Mouse (Mus musculus): ENCODE measurements around the gene Psme1. TPM values are rescaled to one million over a fixed set of nuclear protein-coding genes. Genes with fewer than 3 reads are reported as not detected.

The Psme1 gene
- total RNA-seq, 1 experiment from 2014 or later = 316 TPM

- no peak for DNase-seq
These were observed 7.3 kb upstream of the Psme1 start for GRCm38 (mm10) chr14:55570588-55570987.

DNA sequence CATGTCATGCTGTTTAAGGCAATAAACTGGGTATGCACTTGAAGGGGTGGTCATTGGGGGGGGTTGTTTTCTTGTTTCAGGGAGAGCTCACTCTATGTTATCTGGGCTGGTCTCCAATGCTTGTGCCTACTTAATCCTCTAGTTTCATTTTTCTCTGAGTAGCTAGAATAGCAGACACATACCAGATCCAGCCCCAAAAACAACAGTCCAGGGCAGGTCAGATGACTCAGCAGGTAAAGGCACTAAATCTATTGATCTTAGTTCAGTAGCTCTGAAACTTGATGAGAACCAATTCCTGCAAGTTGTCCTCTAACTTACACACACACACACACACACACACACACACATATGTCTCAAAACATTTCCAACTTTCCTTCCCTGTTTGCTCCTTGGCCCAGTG is 6.2 kb upstream of the Psme1 start:
- no peak for DNase-seq

- DNase-seq = peak; percentile 50
These were observed 2.6 kb upstream of the Psme1 start, which contains the start of gene Fitm1 for GRCm38 (mm10) chr14:55575302-55575701. Gene Fitm1 (plus strand): TSS chr14:55575617.

DNA sequence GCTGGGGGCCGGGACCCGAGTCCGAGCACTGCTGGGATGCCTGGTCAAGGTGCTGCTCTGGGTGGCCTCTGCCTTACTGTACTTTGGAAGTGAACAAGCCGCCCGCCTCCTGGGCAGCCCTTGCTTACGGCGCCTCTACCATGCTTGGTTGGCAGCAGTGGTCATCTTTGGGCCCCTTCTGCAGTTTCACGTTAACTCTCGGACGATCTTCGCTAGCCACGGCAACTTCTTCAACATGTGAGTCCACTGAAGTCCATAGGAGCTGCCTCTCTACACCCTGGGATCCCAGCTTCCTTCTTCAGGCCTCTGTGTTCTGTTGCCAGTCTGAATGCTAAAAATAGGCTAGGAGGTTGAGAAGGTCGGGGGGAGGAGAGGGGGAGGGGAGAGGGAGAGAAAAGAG is 2.2 kb upstream of the Psme1 start:
- DNase-seq = no peak

- DNase-seq = no peak
These were observed 1.5 kb upstream of the Psme1 start for GRCm38 (mm10) chr14:55576376-55576775.

- DNase-seq = peak; percentile 87
These were observed 846 bp downstream of the Psme1 start for GRCm38 (mm10) chr14:55578668-55579269.

DNA sequence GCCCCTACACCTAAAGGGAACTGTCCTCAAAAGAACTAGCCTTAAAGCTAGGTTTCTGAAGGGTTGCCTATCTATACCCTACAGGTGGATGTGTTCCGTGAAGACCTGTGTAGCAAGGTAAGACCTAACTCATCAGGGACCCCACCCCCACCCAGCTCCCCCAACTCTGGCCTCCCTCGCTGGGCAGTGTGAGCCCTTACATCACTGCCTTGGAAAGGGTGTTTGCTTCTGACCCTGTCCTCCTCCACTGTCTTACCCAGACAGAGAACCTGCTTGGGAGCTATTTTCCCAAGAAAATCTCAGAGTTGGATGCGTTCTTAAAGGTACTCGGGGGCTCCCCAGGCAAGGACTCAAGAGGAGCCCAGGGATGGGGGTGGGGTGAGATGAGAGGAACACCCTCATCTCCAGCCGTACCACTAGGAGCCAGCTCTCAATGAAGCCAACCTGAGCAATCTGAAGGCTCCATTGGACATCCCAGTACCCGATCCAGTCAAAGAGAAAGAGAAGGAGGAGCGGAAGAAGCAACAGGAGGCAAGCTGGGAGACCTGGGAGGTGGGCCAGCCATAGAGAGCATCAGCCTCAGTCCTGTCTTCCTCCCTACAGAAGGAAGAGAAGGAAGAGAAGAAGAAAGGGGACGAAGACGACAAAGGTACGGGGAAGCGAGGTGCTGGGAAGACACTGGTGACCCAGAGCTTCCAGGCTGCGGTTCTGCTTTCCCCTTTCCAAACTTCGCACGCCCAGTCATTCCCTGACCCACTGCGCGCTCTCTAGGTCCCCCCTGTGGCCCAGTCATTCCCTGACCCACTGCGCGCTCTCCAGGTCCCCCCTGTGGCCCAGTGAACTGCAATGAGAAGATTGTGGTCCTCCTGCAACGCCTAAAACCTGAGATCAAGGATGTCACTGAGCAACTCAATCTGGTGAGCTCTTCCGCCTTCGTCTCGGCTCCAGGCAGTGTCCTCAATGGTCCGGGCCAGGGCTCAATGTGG is 1.9 kb downstream of the Psme1 start:
- DNase-seq = no peak

GRCm38 (mm10) chr14:55580731-55581130 is 2.8 kb downstream of the Psme1 start:
- DNase-seq = no peak

- peak; percentile 43 for DNase-seq
These were observed 4.2 kb downstream of the Psme1 start for GRCm38 (mm10) chr14:55581981-55582681.

- DNase-seq = no peak
These were observed 6.4 kb downstream of the Psme1 start for GRCm38 (mm10) chr14:55584303-55584701.

DNA sequence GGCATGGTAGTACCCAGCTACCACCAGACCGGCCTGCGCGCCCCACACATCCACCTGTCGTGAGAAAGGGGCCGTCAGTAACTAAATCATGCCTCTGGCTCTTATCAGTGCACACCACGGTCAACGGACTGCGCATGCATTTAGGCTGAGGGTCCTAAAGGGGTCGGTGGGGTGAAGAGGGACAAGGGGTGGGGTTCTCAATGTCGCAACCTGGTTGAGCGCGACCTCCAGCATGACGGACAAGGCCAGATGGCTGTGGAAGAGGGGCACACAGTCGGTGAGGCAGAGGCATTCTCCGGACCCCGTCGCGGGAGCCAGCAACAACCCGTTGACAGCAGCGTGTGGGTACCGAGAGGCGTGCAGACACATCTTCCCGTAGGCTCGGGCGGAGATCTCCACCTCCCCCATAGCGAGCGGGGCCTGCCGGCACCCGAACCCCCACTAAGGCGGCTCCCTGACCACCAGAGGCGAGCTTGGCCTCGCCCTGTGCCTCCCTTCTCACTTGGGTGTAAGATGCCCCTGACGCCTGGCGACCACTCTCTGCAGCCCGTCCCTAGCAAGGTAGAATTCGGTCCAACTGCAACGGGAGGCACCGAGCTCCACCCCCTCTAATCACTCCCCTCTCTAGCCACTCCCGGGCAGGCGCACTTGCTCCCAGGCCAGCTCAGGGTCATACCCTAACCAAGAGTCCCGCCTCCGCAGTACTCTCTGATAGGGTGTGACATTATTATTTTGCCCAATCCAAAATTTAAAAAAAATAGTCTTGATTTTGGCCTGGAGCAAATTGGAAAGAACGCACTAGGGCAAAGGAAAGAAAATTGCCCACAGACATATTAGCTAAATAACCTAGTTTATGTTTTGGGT is 7.0 kb downstream of the Psme1 start, which contains the start of gene Emc9:
TSS of gene Emc9 (minus strand) at position 601 of the 864 bp plus-strand sequence.
- DNase-seq = peak; percentile 95

DNA sequence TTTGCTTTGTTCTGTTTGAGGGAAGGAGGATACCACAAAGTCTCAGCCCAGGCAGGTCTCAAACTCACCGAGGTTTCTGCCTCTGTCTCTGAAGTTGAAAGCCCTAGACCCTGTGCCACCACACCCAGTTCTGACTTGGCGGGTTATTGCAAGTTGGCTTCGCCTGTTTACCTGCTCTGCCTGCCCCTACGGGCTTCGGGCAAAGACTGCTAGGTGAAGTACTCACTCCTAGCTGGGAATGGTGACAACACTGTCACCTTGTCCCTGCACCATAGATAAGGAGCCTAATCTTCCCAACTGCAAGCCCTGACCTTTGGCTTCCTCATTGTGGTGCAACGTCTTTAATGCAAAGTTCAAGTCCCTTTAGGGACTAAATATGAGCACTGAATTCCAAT is 7.6 kb downstream of the Psme1 start:
- no peak for DNase-seq

DNA sequence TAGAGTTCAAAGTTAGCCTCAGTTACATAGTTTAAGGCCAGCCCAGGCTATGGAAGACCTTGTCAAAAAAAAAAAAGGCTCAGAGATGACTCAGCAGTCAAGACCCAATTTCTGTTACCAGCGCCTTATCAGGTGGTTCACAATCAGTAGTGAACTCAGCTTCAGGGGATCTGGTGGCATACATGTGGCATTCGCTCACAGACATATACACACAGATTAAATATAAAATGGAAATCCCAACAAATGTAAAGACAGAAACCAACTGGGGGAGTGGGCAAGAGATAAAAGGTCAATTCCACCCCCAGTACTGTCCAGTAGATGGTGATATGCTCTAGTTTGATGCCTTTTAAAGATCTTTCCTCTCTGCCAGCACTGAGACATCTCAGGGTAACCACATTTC is 8.2 kb downstream of the Psme1 start:
- DNase-seq = no peak

GRCm38 (mm10) chr14:55589271-55589670 is 11.3 kb downstream of the Psme1 start:
- DNase-seq = no peak

DNA sequence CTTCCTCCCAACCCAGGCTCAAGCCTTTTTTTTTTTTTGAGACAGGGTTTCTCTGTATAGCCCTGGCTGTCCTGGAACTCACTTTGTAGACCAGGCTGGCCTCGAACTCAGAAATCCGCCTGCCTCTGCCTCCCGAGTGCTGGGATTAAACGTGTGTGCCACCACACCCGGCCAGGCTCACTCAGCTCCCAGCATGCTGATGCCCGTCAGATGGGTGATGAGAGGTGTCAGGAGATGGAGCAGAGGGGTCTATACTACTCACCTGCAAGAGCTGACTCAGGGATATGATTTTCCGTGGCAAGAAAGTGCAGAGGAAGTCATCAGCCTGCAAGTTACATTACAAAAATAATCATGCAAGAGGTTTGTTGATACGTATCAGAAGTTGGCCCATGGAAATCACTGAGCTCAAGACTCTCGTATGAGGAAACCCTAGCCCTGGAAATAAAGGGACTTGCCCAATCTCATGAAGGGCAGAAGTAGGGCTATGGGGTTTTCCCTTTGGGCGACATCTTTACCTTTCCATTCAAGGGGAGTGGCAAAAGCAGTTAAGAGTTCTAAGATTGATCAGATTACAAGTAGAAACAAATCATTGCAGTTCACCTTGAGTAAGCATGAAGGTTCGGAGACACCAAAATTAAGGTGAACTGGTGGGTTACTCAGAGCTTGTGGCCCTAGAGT is 12.0 kb downstream of the Psme1 start:
- DNase-seq = no peak

GRCm38 (mm10) chr14:55590748-55591330 is 12.9 kb downstream of the Psme1 start, which contains the start of gene Psme2:
Gene Psme2 (minus strand): TSS chr14:55591113.
- peak; percentile 98 for DNase-seq

- peak; percentile 97 for DNase-seq
These were observed 13.5 kb downstream of the Psme1 start, which contains the start of gene Rnf31 for GRCm38 (mm10) chr14:55591331-55591891. Gene Rnf31 (plus strand): TSS chr14:55591708.

DNA sequence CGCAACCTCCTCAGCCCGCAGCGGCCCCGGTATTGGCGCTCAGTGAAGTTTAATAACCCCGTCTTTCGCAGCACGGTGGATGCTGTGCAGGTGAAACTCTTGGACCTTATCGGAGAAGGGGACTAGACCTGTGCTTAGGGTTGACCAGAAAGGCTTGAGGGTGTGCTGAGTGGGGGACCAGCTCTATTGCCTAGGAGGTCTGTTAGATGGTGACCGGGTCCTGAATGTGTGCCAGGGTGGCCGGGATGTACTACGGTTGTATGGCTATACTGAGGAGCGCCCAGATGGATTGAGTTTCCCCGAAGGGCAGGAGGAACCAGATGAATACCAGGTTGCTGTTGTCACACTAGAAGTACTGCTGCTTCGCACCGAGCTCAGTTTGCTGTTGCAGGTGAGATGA is 14.3 kb downstream of the Psme1 start:
- no peak for DNase-seq

DNA sequence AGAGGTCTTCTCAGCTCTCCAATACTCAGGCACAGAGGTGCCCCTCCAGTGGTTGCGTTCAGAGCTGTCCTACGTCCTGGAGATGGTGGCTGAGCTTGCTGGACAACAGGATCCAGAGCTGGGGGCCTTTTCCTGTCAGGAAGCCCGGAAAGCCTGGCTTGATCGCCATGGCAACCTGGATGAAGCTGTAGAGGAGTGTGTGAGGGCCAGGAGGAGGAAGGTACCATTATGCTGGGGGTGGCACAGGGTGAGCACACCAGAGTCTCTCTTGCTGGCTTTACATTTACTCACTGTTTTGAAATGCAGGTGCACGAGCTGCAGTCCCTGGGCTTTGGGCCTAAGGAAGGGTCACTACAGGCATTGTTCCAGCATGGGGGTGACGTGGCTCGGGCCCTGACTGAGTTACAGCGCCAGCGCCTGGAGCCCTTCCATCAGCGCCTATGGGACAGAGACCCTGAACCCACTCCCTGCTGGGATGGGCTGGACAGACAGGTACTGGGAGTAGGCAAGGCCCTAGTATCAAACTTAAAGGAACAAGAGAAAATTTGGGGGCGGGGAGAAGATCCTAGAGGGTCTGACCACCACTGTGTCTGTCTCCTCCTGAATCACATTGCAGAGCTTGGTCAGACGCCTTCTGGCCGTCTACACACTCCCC is 18.2 kb downstream of the Psme1 start:
- no peak for DNase-seq
